Mouse (Mus musculus) ES-E14 (cell line): Measurements from ENCODE around the gene Padi3.

Experiments
- CHD2 ChIP-seq: IDR thresholded peaks from 2 replicates; pipeline ENCODE4 v1.6.1; 2014; ENCODE audit warnings: mild to moderate bottlenecking, low read depth, low read length, inconsistent platforms
- HCFC1 ChIP-seq: IDR thresholded peaks from 2 replicates; pipeline ENCODE4 v1.6.1; 2012; ENCODE audit warnings: low read length, inconsistent platforms, borderline replicate concordance; ENCODE audit not compliant: insufficient read depth
- MAFK ChIP-seq: IDR thresholded peaks from 2 replicates; pipeline ENCODE4 v1.6.1; 2014; ENCODE audit warnings: mild to moderate bottlenecking, low read depth, low read length, inconsistent platforms; ENCODE audit not compliant: insufficient read depth
- ZC3H11A ChIP-seq: IDR thresholded peaks from 2 replicates; pipeline ENCODE4 v1.6.1; 2012; ENCODE audit warnings: low read depth, mild to moderate bottlenecking, inconsistent platforms, low read length, borderline replicate concordance

DNA sequence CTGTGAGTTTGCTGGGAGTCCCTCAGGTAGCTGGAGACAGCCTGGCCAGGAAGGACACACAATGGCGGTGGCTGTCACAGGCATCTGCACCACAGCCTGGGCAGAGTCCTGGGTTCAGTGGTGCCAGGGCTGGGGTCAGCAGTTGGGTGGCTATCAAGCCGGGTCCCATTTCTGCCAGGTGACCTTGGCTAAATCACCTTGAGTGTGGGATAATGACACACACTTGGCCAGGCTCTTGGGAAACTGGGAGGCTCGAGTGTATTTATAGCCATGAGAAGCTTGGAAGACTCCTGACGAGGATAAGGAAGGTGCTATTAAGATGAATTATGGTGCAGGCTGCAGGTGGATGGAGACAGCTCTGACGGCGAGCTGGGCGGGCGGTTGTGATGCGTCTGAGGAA lies 5.8 kb downstream of the Padi3 start:
- TF ChIP-seq CHD2 (no peak), MAFK (no peak), ZC3H11A (no peak), HCFC1 (no peak)
